Mouse (Mus musculus) kidney, embryonic 14.5 days (tissue): Measurements from ENCODE around the gene Zfp57. TPM values are rescaled to one million over a fixed set of nuclear protein-coding genes. Genes with fewer than 3 reads are reported as not detected.

Source experiments
- ATAC-seq: fragments of 200-750 bp; cut with Nextera tagmentation; 2 replicates; pipeline ENCODE4 v1.8.0; 2017; ENCODE audit warnings: moderate number of reproducible peaks, mild to moderate bottlenecking, moderate TSS enrichment, moderate library complexity; ENCODE audit not compliant: low FRiP score, low TSS enrichment
- H3K27ac ChIP-seq: fragments of 300-500 bp; sonication (generic); 2 replicates; pipeline ENCODE4 v1.5.1; 2014; ENCODE audit warnings: low read depth, mild to moderate bottlenecking, low read length, moderate library complexity, mixed read lengths
- H3K27me3 ChIP-seq: fragments of 300-500 bp; sonication (generic); 2 replicates; pipeline ENCODE4 v1.6.1; 2014; ENCODE audit warnings: mild to moderate bottlenecking, low read length; ENCODE audit not compliant: control insufficient read depth, insufficient read depth
- H3K36me3 ChIP-seq: fragments of 300-500 bp; sonication (generic); 2 replicates; pipeline ENCODE4 v1.6.1; 2014; ENCODE audit warnings: low read length, mixed read lengths; ENCODE audit not compliant: control insufficient read depth, insufficient read depth
- H3K4me1 ChIP-seq: fragments of 300-500 bp; sonication (generic); 2 replicates; pipeline ENCODE4 v1.6.1; 2014; ENCODE audit warnings: low read length, mixed read lengths; ENCODE audit not compliant: control insufficient read depth, insufficient read depth
- H3K4me2 ChIP-seq: fragments of 300-500 bp; sonication (generic); replicated peaks from 2 replicates; pipeline ENCODE4 v1.6.1; 2014; ENCODE audit warnings: low read depth, mild to moderate bottlenecking, low read length
- H3K4me3 ChIP-seq: fragments of 300-500 bp; sonication (generic); 2 replicates; pipeline ENCODE4 v1.5.1; 2014; ENCODE audit warnings: mild to moderate bottlenecking, low read length
- H3K9ac ChIP-seq: fragments of 300-500 bp; sonication (generic); 2 replicates; pipeline ENCODE4 v1.6.1; 2014; ENCODE audit warnings: low read depth, mild to moderate bottlenecking, low read length, moderate library complexity
- H3K9me3 ChIP-seq: fragments of 300-500 bp; sonication (generic); 2 replicates; pipeline ENCODE4 v1.6.1; 2016; ENCODE audit warnings: low read length; ENCODE audit not compliant: control insufficient read depth
- WGBS: fragments of 180-500 bp; shearing (Covaris S2); extraction: QIAGEN DNeasy Blood & Tissue Kit; methylation state at CpG from one replicate; pipeline ENCODE4 v1.1.7; 2014; 5-methylcytosine and 5-hydroxymethylcytosine counted together
- polyA plus RNA-seq: library from polyadenylated mRNA; unstranded; fragments of >200 nt; fragmentation: Nextera tagmentation; extraction: Ambion mirVana; gene quantifications from 2 replicates; pipeline ENCODE4 v1.2.1, GENCODE M21; 2014

The Zfp57 gene
- polyA plus RNA-seq, 1 experiment from 2014 or later = 67.5 TPM

GRCm38 (mm10) chr17:37056957-37057356 lies 56.0 kb downstream of the Zfp57 start:
- Histone ChIP-seq H3K36me3 (peaks cover 47% of the 10 kb centered on the region), H3K9ac (no peak overlapping the region), H3K9me3 (no peaks in the 10 kb centered on the region), H3K4me2 (no peak overlapping the region), H3K27me3 (no peaks in the 10 kb centered on the region), H3K4me1 (no peaks in the 10 kb centered on the region), H3K4me3 (no peak overlapping the region), H3K27ac (no peak overlapping the region)
- 90% methylated on average over 6 of the region's 6 CpGs for WGBS
- ATAC-seq = no peak

Other genes with a start within 250 kb of the Zfp57 start
- gene H2-M10.5, start 228.3 kb upstream of the Zfp57 start, polyA plus RNA-seq = not detected in 2 replicates
- gene H2-M10.6, start 189.0 kb upstream of the Zfp57 start, polyA plus RNA-seq = not detected in 2 replicates
- gene Trim26, start 164.0 kb upstream of the Zfp57 start, polyA plus RNA-seq = 23.7 and 32.3 TPM in 2 replicates
- 0.10 and 0.23 TPM in 2 replicates for gene Trim15, start 134.0 kb upstream of the Zfp57 start, polyA plus RNA-seq
- 1.3 and 2.9 TPM in 2 replicates for gene Trim10, start 131.6 kb upstream of the Zfp57 start, polyA plus RNA-seq
- gene Trim40, start 111.0 kb upstream of the Zfp57 start, polyA plus RNA-seq = not detected in 2 replicates
- not detected in 2 replicates for gene Trim31, start 103.0 kb upstream of the Zfp57 start, polyA plus RNA-seq
- gene Rnf39, start 58.2 kb upstream of the Zfp57 start, polyA plus RNA-seq = 0.22 and 0.37 TPM in 2 replicates
- 125 and 163 TPM in 2 replicates for gene Ppp1r11, start 49.4 kb upstream of the Zfp57 start, polyA plus RNA-seq
- gene Znrd1, start 42.6 kb upstream of the Zfp57 start, polyA plus RNA-seq = 97.6 and 130 TPM in 2 replicates
- 6.6 and 10.3 TPM in 2 replicates for gene Znrd1as, start 42.6 kb upstream of the Zfp57 start, polyA plus RNA-seq
- gene 2410137M14Rik, start 19.9 kb upstream of the Zfp57 start, polyA plus RNA-seq = not detected in 2 replicates
- gene H2-M5, start 11.6 kb upstream of the Zfp57 start, polyA plus RNA-seq = 0.16 and 0.39 TPM in 2 replicates
- 0.12 and 0.14 TPM in 2 replicates for gene Mog, start 22.2 kb downstream of the Zfp57 start, polyA plus RNA-seq
- gene Gabbr1, start 44.8 kb downstream of the Zfp57 start, polyA plus RNA-seq = 8.1 and 11.6 TPM in 2 replicates
- gene Olfr90, start 87.3 kb downstream of the Zfp57 start, polyA plus RNA-seq = not detected in 2 replicates
- not detected in 2 replicates for gene Olfr91, start 97.1 kb downstream of the Zfp57 start, polyA plus RNA-seq
- gene Olfr92, start 118.9 kb downstream of the Zfp57 start, polyA plus RNA-seq = not detected in 2 replicates
- not detected in 2 replicates for gene Olfr93, start 160.3 kb downstream of the Zfp57 start, polyA plus RNA-seq
- gene Ubd, start 192.7 kb downstream of the Zfp57 start, polyA plus RNA-seq = not detected in 2 replicates
- not detected in 2 replicates for gene Olfr94, start 199.8 kb downstream of the Zfp57 start, polyA plus RNA-seq
- not detected in 2 replicates for gene Olfr95, start 212.0 kb downstream of the Zfp57 start, polyA plus RNA-seq
- gene Olfr96, start 219.0 kb downstream of the Zfp57 start, polyA plus RNA-seq = not detected in 2 replicates
- gene Olfr97, start 236.2 kb downstream of the Zfp57 start, polyA plus RNA-seq = not detected in 2 replicates